Mouse (Mus musculus): Measurements from ENCODE around the gene Hspb8. TPM values are rescaled to one million over a fixed set of nuclear protein-coding genes. Genes with fewer than 3 reads are reported as not detected.
"Not testable (repeated sequence)": the region's sequence is repeated elsewhere in the genome, so short reads cannot be mapped to it uniquely, and the experiment has no call there.

The Hspb8 gene
- total RNA-seq, 2 experiments from 2014 or later, result 0.20 TPM; not detected in 1

GRCm38 (mm10) chr5:116434976-116435850, 12.5 kb upstream of the Hspb8 start:
- ATAC-seq (replicated peaks; ENCODE audit: poor library complexity), result no peak

DNA sequence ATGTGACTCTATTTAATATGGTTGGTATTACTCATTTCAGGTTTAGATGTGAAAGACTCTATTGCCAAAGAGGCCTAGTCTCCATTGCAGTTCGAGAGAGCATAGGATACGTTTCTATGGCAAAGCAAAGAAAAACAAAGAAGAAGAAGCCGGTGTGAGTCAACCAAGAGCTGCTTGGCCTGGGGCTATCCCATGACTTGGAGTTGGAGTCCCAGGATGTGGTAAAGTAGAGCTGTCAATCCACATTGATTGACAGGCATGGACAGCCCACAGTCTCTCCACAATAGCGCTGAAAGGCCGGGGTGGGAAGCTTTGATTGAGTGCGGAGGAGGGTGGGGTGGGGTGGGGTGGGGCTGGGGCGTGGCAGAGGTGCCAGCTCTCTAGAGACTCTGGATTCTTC, 10.2 kb upstream of the Hspb8 start:
- ATAC-seq (replicated peaks; ENCODE audit: poor library complexity), result no peak

- no peak for ATAC-seq (replicated peaks; ENCODE audit: poor library complexity)
These were observed 4.0 kb upstream of the Hspb8 start for GRCm38 (mm10) chr5:116426701-116427100.

DNA sequence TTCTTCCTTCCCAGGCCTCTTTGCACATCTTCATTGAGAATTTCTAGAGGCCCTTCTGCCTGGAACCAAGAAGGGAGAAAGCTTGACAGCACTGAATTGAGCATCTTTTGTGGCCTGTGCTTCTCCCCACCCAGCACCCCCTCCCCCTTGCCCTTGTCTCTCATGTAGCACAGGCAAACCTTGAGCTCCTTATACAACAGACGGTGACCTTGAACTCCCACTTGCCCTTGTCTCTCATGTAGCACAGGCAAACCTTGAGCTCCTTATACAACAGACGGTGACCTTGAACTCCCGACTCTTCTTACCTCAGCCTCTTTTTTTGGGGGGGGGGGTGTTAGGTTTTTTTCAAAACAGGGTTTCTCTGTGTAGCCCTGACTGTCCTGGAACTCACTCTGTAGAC, 3.0 kb upstream of the Hspb8 start:
- not testable (repeated sequence) for ATAC-seq (replicated peaks; ENCODE audit: poor library complexity)

DNA sequence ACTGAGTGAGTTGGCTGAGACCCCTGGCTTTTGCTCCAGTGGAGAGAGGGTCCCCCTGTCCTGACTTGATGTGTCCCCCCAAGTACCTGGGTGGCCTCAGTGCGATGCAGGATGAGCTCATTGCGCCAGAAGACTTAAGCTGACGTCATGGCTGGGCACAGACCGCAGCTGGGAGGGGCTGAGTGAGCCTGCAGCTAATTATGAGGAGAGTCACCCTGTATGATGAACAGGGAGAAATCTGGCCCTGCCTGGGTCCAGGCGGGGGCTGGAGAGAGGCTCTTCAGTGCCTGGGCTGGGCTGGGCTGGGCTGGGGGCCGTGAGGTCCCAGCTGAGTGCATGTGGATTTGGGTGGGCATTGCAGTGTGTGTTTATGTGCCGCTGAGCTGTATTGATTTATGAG, 2.6 kb upstream of the Hspb8 start:
- no peak for ATAC-seq (replicated peaks; ENCODE audit: poor library complexity)

DNA sequence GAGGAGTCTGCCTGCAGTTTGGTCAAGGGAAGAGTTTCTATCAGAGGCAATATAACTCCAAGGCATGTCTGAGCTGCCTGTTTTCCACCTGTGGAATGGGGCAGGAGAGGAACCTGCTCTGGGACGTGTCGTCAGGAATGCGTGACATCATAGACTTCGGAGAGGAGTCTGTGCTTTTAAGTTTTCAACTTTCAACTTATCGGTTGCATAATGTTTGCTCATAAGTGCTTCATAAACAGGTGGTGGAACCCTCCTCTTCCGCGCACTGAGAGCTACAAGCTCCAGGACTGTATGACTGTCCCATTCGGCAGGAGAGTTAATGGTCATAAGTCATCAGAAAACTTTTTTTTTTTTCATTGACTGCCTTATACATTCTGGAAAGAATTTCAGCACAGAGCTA, 1.1 kb upstream of the Hspb8 start:
- ATAC-seq (replicated peaks; ENCODE audit: poor library complexity), result no peak

DNA sequence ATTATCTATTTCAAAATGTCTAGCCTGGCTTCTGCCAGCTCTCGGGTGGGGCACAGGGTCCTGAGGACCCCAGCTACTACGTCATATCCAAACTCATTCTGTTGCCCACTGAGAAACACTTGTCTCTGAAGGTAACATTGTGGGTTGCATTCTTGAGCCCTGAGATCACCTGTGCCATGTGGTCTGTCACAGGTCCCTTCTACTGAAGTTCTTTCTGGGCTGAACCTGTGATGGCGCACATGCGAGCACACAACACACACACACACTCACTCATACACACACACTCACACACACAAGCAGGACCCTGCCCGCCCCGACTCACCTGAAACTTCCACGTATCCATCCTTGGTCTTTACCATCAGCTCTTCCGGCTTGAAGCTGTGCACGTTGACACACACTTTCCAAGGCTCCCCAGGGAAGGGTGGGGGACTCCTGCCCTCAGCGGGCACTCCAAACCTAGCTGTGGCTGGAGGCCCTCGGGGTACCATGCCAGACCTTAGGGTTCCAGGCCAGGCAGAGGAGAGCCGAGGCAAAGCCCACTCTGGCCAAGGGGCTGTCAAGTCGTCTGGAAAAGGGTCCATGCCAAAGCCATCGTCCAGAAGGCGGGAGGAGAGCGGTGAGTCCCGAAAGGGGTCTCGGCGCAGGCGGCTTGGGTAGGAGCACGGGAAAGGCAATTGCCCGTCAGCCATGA, 728 bp downstream of the Hspb8 start:
- no peak for ATAC-seq (replicated peaks; ENCODE audit: poor library complexity)

- ATAC-seq (replicated peaks; ENCODE audit: poor library complexity), result no peak
These were observed 1.9 kb downstream of the Hspb8 start for GRCm38 (mm10) chr5:116420759-116421225.

- ATAC-seq (replicated peaks; ENCODE audit: poor library complexity), result no peak
These were observed 2.5 kb downstream of the Hspb8 start for GRCm38 (mm10) chr5:116420213-116420612.

DNA sequence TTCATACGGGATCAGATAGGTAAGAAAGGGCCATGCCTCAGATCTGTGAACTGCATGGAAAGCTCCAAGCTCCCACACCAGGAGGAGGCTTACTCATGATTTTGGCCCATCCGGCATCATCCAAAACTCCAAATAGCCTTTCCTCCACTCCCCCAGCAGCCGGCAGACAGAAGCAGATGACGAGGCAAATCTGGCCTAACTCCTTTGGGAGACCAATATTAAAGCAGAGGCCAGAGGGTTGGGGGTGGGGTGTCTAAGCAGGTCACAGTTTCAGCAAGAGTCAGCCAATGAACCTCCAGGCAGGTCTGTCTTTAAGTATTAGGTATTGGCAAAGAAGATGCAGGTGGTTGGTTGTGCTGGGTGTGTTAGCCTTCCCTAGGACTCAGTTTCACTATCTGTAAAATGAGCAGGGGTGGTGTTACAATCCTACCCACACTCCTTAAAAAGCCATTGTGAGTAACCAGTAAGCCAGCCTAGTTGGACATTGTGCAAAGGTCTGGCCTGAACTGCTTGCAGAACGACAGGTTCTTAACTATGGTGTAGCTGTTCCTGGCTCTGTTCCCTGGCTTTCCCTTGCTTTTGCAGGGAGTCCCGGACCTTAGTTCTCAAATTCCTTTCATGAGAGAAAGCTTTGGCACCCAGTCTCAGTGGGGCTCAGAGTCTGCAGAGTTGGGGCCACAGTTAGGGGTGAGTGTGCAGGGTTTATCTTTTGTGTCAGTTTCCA, 3.2 kb downstream of the Hspb8 start:
- ATAC-seq (replicated peaks; ENCODE audit: poor library complexity), result no peak

- no peak for ATAC-seq (replicated peaks; ENCODE audit: poor library complexity)
These were observed 6.5 kb downstream of the Hspb8 start for GRCm38 (mm10) chr5:116416208-116416607.

DNA sequence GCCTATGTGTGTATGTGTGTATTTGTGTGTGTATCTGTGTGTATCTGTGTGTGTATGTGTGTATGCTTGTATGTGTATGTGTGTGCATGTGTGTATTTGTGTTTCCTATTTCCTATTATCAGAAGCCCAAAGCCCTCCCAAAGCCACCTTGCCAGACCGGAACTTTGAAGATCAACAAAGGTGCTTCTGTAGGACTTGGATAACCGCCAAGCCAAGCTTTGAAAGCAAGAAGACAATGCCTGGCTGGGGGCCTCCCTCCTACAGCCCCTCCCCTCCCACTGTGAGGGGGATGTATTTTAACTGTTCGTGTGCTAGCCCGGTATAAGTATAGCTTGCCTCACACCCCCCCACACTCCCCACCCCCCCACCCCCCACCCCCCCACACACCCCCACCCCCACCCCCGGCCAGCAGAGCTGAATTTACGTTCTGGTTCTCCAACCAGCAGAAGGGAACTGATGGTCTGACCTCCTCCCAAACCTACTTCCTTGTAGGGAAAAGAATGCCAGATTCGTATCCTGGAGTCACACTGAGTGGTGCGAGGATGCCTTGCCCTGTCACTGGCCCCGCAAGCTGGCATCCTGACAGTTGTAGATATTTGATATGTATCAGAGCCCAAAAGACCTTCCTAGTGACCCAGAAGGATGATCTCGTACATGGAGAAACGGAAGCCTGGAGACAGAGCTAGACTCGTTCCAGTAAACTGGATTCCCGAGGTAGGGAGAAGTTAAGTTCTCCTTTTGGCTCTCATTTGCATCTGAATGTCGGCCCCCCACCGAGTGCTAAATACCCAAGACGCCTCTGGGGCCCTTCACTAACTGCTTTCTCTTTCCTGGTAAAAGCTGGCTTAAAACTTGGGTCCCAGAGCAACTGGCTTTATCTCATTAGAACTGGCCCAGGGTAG, 12.7 kb downstream of the Hspb8 start:
- ATAC-seq (replicated peaks; ENCODE audit: poor library complexity), result no peak

DNA sequence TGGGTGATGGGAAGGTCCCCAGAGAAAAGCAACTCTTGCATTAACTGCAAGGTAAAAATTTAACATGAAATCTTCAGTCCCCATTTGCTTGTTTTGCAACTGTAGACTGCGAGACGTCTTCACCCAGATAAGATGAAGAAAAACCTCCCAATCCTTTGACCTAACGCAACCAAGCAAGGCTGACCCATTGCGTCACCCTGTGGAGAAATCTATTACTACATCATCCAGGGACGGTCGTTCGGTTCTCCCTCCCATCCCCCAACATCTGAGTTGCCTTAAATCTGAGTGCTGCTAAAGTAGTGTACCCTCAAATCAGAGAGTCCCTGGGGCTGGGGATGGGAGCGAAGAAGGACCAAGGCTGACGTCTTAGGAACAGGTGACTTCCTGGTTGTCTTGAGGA, 13.7 kb downstream of the Hspb8 start:
- ATAC-seq (replicated peaks; ENCODE audit: poor library complexity), result peak; percentile 50; the same call in 1 of the 2 replicates

GRCm38 (mm10) chr5:116407936-116408335, 14.7 kb downstream of the Hspb8 start:
- ATAC-seq (replicated peaks; ENCODE audit: poor library complexity), result no peak

- ATAC-seq (replicated peaks; ENCODE audit: poor library complexity), result no peak
These were observed 15.3 kb downstream of the Hspb8 start for GRCm38 (mm10) chr5:116407321-116407720.

- ATAC-seq (replicated peaks; ENCODE audit: poor library complexity), result no peak
These were observed 16.2 kb downstream of the Hspb8 start for GRCm38 (mm10) chr5:116406507-116406906.

DNA sequence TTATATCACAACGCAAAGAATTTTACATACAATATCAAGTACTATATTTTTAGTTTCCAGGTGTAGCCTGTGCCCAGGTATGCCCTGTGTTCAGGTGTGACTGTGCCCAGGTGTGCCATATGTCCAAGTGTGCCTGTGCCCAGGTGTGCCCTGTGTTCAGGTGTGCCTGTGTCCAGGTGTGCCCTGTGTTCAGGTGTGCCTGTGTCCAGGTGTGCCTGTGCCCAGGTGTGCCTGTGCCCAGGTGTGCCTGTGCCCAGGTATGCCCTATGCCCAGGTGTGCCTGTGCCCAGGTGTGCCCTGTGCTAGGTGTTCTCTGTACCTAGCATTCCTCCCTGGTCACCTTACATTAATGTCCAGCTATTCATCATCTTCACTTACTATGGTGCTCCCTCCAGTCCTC, 16.7 kb downstream of the Hspb8 start:
- no peak for ATAC-seq (replicated peaks; ENCODE audit: poor library complexity)

GRCm38 (mm10) chr5:116404063-116404462, 18.6 kb downstream of the Hspb8 start:
- no peak for ATAC-seq (replicated peaks; ENCODE audit: poor library complexity)

DNA sequence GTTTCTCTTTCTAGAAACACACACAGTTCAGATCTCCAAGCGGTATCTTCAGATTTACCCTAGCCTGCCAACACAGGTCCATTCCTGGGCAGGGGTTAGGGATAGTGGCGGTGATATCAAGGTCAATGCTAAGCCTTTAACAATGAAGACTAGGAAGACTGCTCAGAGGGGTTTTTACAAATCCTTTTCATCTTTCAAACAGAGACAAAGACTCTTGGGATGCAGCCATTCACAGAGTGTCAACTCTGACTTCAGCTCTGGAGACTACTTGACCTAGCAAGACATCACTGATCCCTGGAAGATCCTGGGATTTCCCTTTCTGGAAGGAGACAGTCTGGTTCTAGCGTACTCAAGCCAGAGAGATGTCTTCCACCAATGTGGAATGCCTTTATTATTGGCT, 21.9 kb downstream of the Hspb8 start:
- no peak for ATAC-seq (replicated peaks; ENCODE audit: poor library complexity)

GRCm38 (mm10) chr5:116400042-116400730, 22.5 kb downstream of the Hspb8 start:
- no peak for ATAC-seq (replicated peaks; ENCODE audit: poor library complexity)
